8 mouse cellular contexts compared by ENCODE assay signal in the genomic region with DNA sequence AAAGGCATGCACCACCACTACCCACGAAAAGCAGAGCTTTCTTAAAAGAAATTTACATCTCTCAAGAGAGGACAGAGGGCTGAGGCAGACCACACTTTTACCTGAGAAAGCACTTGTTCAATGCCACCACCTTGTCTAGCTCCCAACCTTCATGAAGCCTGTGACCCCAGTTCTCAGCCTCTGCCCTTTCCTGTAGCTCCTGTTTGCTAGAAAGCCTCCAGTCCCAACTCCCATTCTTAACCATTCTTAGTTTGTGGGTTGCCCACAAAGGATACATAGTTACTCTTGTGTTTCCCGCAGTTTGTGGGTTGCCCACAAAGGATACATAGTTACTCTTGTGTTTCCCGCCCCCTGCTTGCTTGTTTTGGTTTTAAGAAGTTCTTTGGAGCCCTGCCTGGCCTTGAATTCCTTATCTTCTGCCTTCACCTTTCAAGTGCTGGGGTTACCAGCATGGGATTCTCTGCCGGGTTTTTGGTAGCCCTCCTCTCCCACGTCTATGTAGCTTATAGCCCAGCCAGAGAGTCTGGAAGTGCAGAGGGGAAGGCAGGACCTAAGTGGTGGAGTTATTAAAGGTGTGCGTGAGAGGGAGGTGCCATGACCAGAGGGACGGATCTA. TPM values are rescaled to one million over a fixed set of nuclear protein-coding genes. Genes with fewer than 3 reads are reported as not detected.
DNase-seq lines count a peak whose midpoint lies in the region; ATAC-seq and TF ChIP-seq lines count a peak whose summit lies in the region.

No protein-coding gene starts in this region.

- H3K27me3 ChIP-seq in lung, embryonic 14.5 days (ENCODE audit: insufficient read depth, low read length), result no peaks in the 10 kb centered on the region; the same call in 1 of the 2 replicates
- H3K27me3 ChIP-seq in intestine, embryonic 14.5 days (replicated peaks; ENCODE audit: control insufficient read depth, insufficient read depth, low read length), result peaks cover 13% of the 10 kb centered on the region; the same call in 1 of the 2 replicates

- no peaks in the 10 kb centered on the region for H3K9me3 ChIP-seq in lung, embryonic 14.5 days (ENCODE audit: low read depth, low read length)
- H3K9me3 ChIP-seq in intestine, embryonic 14.5 days (ENCODE audit: control insufficient read depth, low read length), result no peaks in the 10 kb centered on the region

- no peaks in the 10 kb centered on the region for H3K36me3 ChIP-seq in lung, embryonic 14.5 days (ENCODE audit: insufficient read depth)
- H3K36me3 ChIP-seq in intestine, embryonic 14.5 days (ENCODE audit: control insufficient read depth, insufficient read depth, low read length), result no peaks in the 10 kb centered on the region

- WGBS in lung, embryonic 14.5 days, result 29% methylated on average over 7 of the region's 7 CpGs
- 43% methylated on average over 7 of the region's 7 CpGs for WGBS in intestine, embryonic 14.5 days

- H3K9ac ChIP-seq in lung, embryonic 14.5 days, result no peak overlapping the region
- no peak overlapping the region for H3K9ac ChIP-seq in intestine, embryonic 14.5 days (ENCODE audit: low read length)

- no peak for TF ChIP-seq CTCF in lung, embryonic 14.5 days (IDR thresholded peaks at IDR 0.05; ENCODE audit: low read depth)

- no peak for DNase-seq in lung, embryonic 14.5 days
- DNase-seq in lung, postnatal 4 days, result no peak
- DNase-seq in T-cell, adult 2 months (ENCODE audit: low spot score), result peak; percentile 22
- DNase-seq in intestine, embryonic 14.5 days (ENCODE audit: low spot score), result peak; percentile 53
- peak; percentile 20 to 39 for DNase-seq in spleen, postnatal 36 days (ENCODE audit: low spot score in 2 of 2)
- no peak for DNase-seq in cerebellum, adult 8-10 months
- DNase-seq in B cell, adult 2 months, result no peak
- no peak for DNase-seq in left cerebral cortex, adult 8-10 months (ENCODE audit: low spot score in 2 of 2)

- peak overlapping the region; percentile 97 for H3K4me2 ChIP-seq in lung, embryonic 14.5 days
- H3K4me2 ChIP-seq in intestine, embryonic 14.5 days (ENCODE audit: low read length), result peak overlapping the region; percentile 82; the same call in 1 of the 2 replicates

- peaks cover 12% of the 10 kb centered on the region for H3K4me1 ChIP-seq in lung, embryonic 14.5 days (ENCODE audit: insufficient read depth)
- peaks cover 15% of the 10 kb centered on the region for H3K4me1 ChIP-seq in intestine, embryonic 14.5 days (replicated peaks; ENCODE audit: control insufficient read depth, insufficient read depth, low read length)

- ATAC-seq in lung, embryonic 14.5 days (ENCODE audit: insufficient read depth), result no peak
- ATAC-seq in intestine, embryonic 14.5 days (replicated peaks; ENCODE audit: low FRiP score, low TSS enrichment, low read depth), result no peak

- H3K27ac ChIP-seq in lung, embryonic 14.5 days (ENCODE audit: low read depth), result 0 out of 2 replicates have a peak overlapping the region, but pooled peaks have one; percentile 27
- H3K27ac ChIP-seq in intestine, embryonic 14.5 days (ENCODE audit: low read depth), result no peak overlapping the region

- H3K4me3 ChIP-seq in lung, embryonic 14.5 days (ENCODE audit: low read depth, low read length), result peak overlapping the region; percentile 72; the same call in 1 of the 2 replicates
- no peak overlapping the region for H3K4me3 ChIP-seq in intestine, embryonic 14.5 days (ENCODE audit: low read depth, low read length)

RNA-seq across cellular contexts. Expression of a gene that starts 1.4 kb away (rescaled TPM):
- polyA plus RNA-seq in lung, embryonic 14.5 days (2014; fragmentation: Nextera tagmentation; extraction: Ambion mirVana), result 12.5 and 12.7 TPM in 2 replicates
- polyA plus RNA-seq in intestine, embryonic 14.5 days (2014; fragmentation: Nextera tagmentation; extraction: Ambion mirVana), result 18.0 and 18.8 TPM in 2 replicates
- total RNA-seq in left cerebral cortex, adult 8-10 months (2022), result 1 to 10 TPM; 4.5 to 5.7 (median 5.5) TPM

RNA-seq across cellular contexts. Expression of a gene that starts 36.1 kb away (rescaled TPM):
- polyA plus RNA-seq in lung, embryonic 14.5 days (2014; fragmentation: Nextera tagmentation; extraction: Ambion mirVana), result 9.1 and 9.3 TPM in 2 replicates
- 8.4 and 9.9 TPM in 2 replicates for polyA plus RNA-seq in intestine, embryonic 14.5 days (2014; fragmentation: Nextera tagmentation; extraction: Ambion mirVana)
- 1 to 10 TPM; 3.3 to 4.8 (median 3.8) TPM for total RNA-seq in left cerebral cortex, adult 8-10 months (2022)

RNA-seq across cellular contexts. Expression of a gene that starts 36.2 kb away (rescaled TPM):
- 7.6 and 9.5 TPM in 2 replicates for polyA plus RNA-seq in lung, embryonic 14.5 days (2014; fragmentation: Nextera tagmentation; extraction: Ambion mirVana)
- polyA plus RNA-seq in intestine, embryonic 14.5 days (2014; fragmentation: Nextera tagmentation; extraction: Ambion mirVana), result 7.5 and 7.9 TPM in 2 replicates
- total RNA-seq in left cerebral cortex, adult 8-10 months (2022), result 1 to 10 TPM; 4.5 to 5.5 (median 5.3) TPM

Comparison
In these comparisons a context has a peak if more than half of its experiments do, and no peak if none do; other contexts are left out.
1. DNase-seq: peak in T-cell, adult 2 months (single experiment), intestine, embryonic 14.5 days (single experiment) and spleen, postnatal 36 days (2 of 2); none in lung, embryonic 14.5 days (single experiment), lung, postnatal 4 days (0 of 2), cerebellum, adult 8-10 months (single experiment), B cell, adult 2 months (0 of 2) and left cerebral cortex, adult 8-10 months (0 of 2).